11 mouse cellular contexts compared by ENCODE assay signal in the genomic region with DNA sequence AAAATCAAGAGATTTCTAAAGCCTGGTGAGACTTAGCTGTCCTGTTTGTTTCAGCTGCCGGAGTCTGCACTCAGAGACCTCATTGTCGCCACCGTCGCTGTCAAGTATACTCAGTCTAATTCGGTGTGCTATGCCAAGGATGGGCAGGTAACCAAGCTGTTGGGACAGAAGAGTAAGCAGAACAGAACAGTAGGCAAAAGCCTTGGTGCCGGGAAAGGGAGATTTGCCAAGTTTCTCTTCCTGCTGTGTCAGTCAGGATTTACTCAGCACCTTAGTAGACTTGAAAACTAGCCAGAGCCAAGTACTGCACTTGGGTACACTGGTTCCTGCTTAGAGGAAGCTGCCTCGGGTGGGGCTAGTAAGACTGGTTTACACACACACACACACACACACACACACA. TPM values are rescaled to one million over a fixed set of nuclear protein-coding genes. Genes with fewer than 3 reads are reported as not detected.
DNase-seq lines count a peak whose midpoint lies in the region; ATAC-seq lines count a peak whose summit lies in the region.
"Had no signal": no experiment of that assay in that cellular context is flagged by ENCODE, and none has a peak within 500 bp of the region (broad histone marks: within the 10 kb centered on the region; RNA-seq: fewer than 3 reads in every experiment).

No protein-coding gene starts in this region.

- intact Hi-C loops in left cerebral cortex, postnatal 4 days (cut with DNase I) = no loop called here
- intact Hi-C loops in left cerebral cortex, postnatal 36 days (cut with DNase I) = no loop called here

- ATAC-seq in cerebellum, adult (ENCODE audit: insufficient number of reproducible peaks, low FRiP score, low TSS enrichment) = peak; percentile 58; the same call in 1 of the 2 replicates
- peak; percentile 56 for ATAC-seq in megakaryocyte, adult 5-6 weeks (ENCODE audit: poor library complexity, severe bottlenecking)
- ATAC-seq: activated CD4-positive, CD25-positive, alpha-beta regulatory T cell, adult 4 months had no signal

- DNase-seq in cerebellum, postnatal 4 days (ENCODE audit: low spot score in 2 of 2) = no peak
- DNase-seq in left cerebral cortex, postnatal 4 days = peak; percentile 50
- no peak for DNase-seq in left cerebral cortex, postnatal 36 days (ENCODE audit: low spot score in 2 of 2)
- peak; percentile 81 to 88 for DNase-seq in cerebellum, postnatal 14 days
- no peak for DNase-seq in MN1 (ENCODE audit: low spot score)
- DNase-seq in liver = no peak
- DNase-seq: gastrocnemius, adult 2 months; thymus, adult 18-20 months had no signal

RNA-seq across cellular contexts. Expression of gene Atic, which starts 19.0 kb away (rescaled TPM):
- 10 to 100 TPM; 55.5 to 60.7 TPM for total RNA-seq in left cerebral cortex, postnatal 4 days (2021)
- total RNA-seq in left cerebral cortex, postnatal 36 days (2021) = 10 to 100 TPM; 28.0 to 32.3 TPM
- total RNA-seq in megakaryocyte, adult 5-6 weeks (2015) = 45.4 and 47.9 TPM in 2 replicates
- total RNA-seq in megakaryocyte, adult 5-6 weeks (2017) = 113 and 115 TPM in 2 replicates

Comparison
In these comparisons a context has a peak if more than half of its experiments do, and no peak if none do; other contexts are left out.
1. DNase-seq: peak in left cerebral cortex, postnatal 4 days (single experiment) and cerebellum, postnatal 14 days (2 of 2); none in cerebellum, postnatal 4 days (0 of 2), left cerebral cortex, postnatal 36 days (0 of 2), MN1 (single experiment) and liver (single experiment).